11 mouse cellular contexts compared by ENCODE assay signal in the genomic region with DNA sequence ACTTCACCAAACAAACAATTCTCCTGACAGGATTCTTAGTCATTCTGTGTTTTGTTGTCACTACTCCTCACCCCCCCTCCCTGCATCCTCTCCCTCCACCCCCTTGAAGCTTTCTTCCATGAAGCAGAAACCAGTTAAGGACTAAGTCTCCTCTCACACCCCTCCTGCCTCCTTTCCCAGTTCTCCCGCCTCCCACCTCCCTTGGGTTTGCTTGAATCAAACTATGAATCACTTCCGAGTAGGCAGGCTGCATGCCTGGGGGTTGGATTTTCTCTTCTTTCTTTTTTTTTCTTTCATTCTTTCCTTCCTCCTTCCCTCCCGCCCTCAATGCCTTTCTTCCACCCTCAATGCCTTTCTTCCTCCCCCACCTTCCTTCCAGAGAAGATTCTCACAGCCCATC.
DNase-seq lines count a peak whose midpoint lies in the region; ATAC-seq and TF ChIP-seq lines count a peak whose summit lies in the region.
"Had no signal": no experiment of that assay in that cellular context is flagged by ENCODE, and none has a peak within 500 bp of the region (broad histone marks: within the 10 kb centered on the region; RNA-seq: fewer than 3 reads in every experiment).

No protein-coding gene starts in this region.

- no peak for TF ChIP-seq CTCF in hindbrain, postnatal 0 days (IDR thresholded peaks at IDR 0.05; ENCODE audit: low read depth)

- no peak for DNase-seq in hindbrain, embryonic 10.5 days (ENCODE audit: low spot score)
- DNase-seq in hindbrain, postnatal 0 days (ENCODE audit: low spot score), result no peak
- peak; percentile 49 to 77 for DNase-seq in right cerebral cortex, adult 2 months (ENCODE audit: low spot score in 2 of 2)
- DNase-seq in right cerebral cortex, postnatal 10 days (ENCODE audit: low spot score in 2 of 2), result no peak
- DNase-seq in fibroblast of lung, adult 2 months (ENCODE audit: low read depth), result peak; percentile 80
- peak; percentile 51 to 59 for DNase-seq in right cerebral cortex, postnatal 36 days (ENCODE audit: low spot score in 2 of 2)
- no peak for DNase-seq in limb, embryonic 10.5 days (ENCODE audit: low spot score)
- DNase-seq in testis, postnatal 14 days (ENCODE audit: low spot score), result no peak
- DNase-seq: layer of hippocampus, adult 9-11 months had no signal

- no peaks in the 10 kb centered on the region for H3K9me3 ChIP-seq in hindbrain, embryonic 10.5 days
- H3K9me3 ChIP-seq in hindbrain, postnatal 0 days (ENCODE audit: low read length), result no peaks in the 10 kb centered on the region
- no peaks in the 10 kb centered on the region for H3K9me3 ChIP-seq in limb, embryonic 10.5 days (replicated peaks)
- H3K9me3 ChIP-seq: G1E had no signal

- no peak overlapping the region for H3K9ac ChIP-seq in hindbrain, postnatal 0 days (replicated peaks; ENCODE audit: low read length)
- H3K9ac ChIP-seq: lung, embryonic 14.5 days had no signal

- peaks cover 48% of the 10 kb centered on the region for H3K4me1 ChIP-seq in hindbrain, embryonic 10.5 days (replicated peaks)
- no peaks in the 10 kb centered on the region for H3K4me1 ChIP-seq in hindbrain, postnatal 0 days (ENCODE audit: insufficient read depth, low read length)
- peaks cover 29% of the 10 kb centered on the region for H3K4me1 ChIP-seq in limb, embryonic 10.5 days

- H3K4me3 ChIP-seq in hindbrain, embryonic 10.5 days, result no peak overlapping the region
- H3K4me3 ChIP-seq in hindbrain, postnatal 0 days (ENCODE audit: low read length), result no peak overlapping the region
- no peak overlapping the region for H3K4me3 ChIP-seq in limb, embryonic 10.5 days

- peaks cover 14% of the 10 kb centered on the region for H3K36me3 ChIP-seq in hindbrain, embryonic 10.5 days
- H3K36me3 ChIP-seq in hindbrain, postnatal 0 days (ENCODE audit: insufficient read depth, low read length), result no peaks in the 10 kb centered on the region
- peaks cover 14% of the 10 kb centered on the region for H3K36me3 ChIP-seq in limb, embryonic 10.5 days
- H3K36me3 ChIP-seq: G1E had no signal

- H3K4me2 ChIP-seq in hindbrain, postnatal 0 days (ENCODE audit: low read depth, low read length), result no peak overlapping the region
- H3K4me2 ChIP-seq: lung, embryonic 14.5 days had no signal

- 0 out of 2 replicates have a peak overlapping the region, but pooled peaks have one; percentile 12 for H3K27ac ChIP-seq in hindbrain, embryonic 10.5 days
- H3K27ac ChIP-seq in hindbrain, postnatal 0 days, result no peak overlapping the region
- H3K27ac ChIP-seq in limb, embryonic 10.5 days, result no peak overlapping the region

- no peaks in the 10 kb centered on the region for H3K27me3 ChIP-seq in hindbrain, embryonic 10.5 days (ENCODE audit: insufficient read depth, poor library complexity, severe bottlenecking)
- H3K27me3 ChIP-seq in hindbrain, postnatal 0 days (ENCODE audit: insufficient read depth, low read length), result no peaks in the 10 kb centered on the region
- H3K27me3 ChIP-seq in limb, embryonic 10.5 days (ENCODE audit: low read depth, poor library complexity, severe bottlenecking), result no peaks in the 10 kb centered on the region

- WGBS in hindbrain, embryonic 10.5 days, result 64% methylated on average over 3 of the region's 3 CpGs
- 61% methylated on average over 3 of the region's 3 CpGs for WGBS in hindbrain, postnatal 0 days
- 72% methylated on average over 3 of the region's 3 CpGs for whole genome bisulfite sequencing in limb, embryonic 10.5 days

- no peak for ATAC-seq in hindbrain, postnatal 0 days

Comparison
In these comparisons a context has a peak if more than half of its experiments do, and no peak if none do; other contexts are left out.
1. DNase-seq: peak in right cerebral cortex, adult 2 months (2 of 2), fibroblast of lung, adult 2 months (single experiment) and right cerebral cortex, postnatal 36 days (2 of 2); none in hindbrain, embryonic 10.5 days (single experiment), hindbrain, postnatal 0 days (single experiment), right cerebral cortex, postnatal 10 days (0 of 2), limb, embryonic 10.5 days (single experiment) and testis, postnatal 14 days (single experiment).